Mouse (Mus musculus): ENCODE measurements at regions not wholly inside any gene's neighbourhood (a gene's known extent, or its start where the extent isn't known, plus 50 kb on each side); places are given as distances from the start of the nearest gene placed in this dataset.

GRCm38 (mm10) chr6:66398674-66399073 lies 136.5 kb upstream of the Mad2l1 start:
- WGBS, result 59% methylated on average over 3 of the region's 3 CpGs
- no peak for DNase-seq
- Histone ChIP-seq H3K4me1 (replicated peaks; ENCODE audit: control insufficient read depth, insufficient read depth, low read length) (0 out of 2 replicates have a peak, but pooled peaks cover 2% of the 10 kb centered on the region), H3K27ac (ENCODE audit: control insufficient read depth, insufficient read depth, low read length) (no peak overlapping the region), H3K27me3 (ENCODE audit: control insufficient read depth, insufficient read depth, low read length) (no peaks in the 10 kb centered on the region), H3K36me3 (ENCODE audit: control insufficient read depth, insufficient read depth, low read length) (no peaks in the 10 kb centered on the region), H3K4me3 (ENCODE audit: control insufficient read depth, insufficient read depth, low read length) (no peak overlapping the region)
- no peak for TF ChIP-seq CTCF (IDR thresholded peaks at IDR 0.05; ENCODE audit: borderline replicate concordance, control insufficient read depth, extremely low read depth, insufficient read depth, low read length, poor library complexity)
- no peak for TF ChIP-seq POLR2A (IDR thresholded peaks at IDR 0.05; ENCODE audit: control insufficient read depth, extremely low read depth, insufficient read depth, low read length, poor library complexity)

- WGBS, result 93% methylated on average over 4 of the region's 4 CpGs
- TF ChIP-seq CTCF (IDR thresholded peaks at IDR 0.05; ENCODE audit: borderline replicate concordance, control insufficient read depth, extremely low read depth, insufficient read depth, low read length, poor library complexity), result no peak
- no peak for TF ChIP-seq POLR2A (IDR thresholded peaks at IDR 0.05; ENCODE audit: control insufficient read depth, extremely low read depth, insufficient read depth, low read length, poor library complexity)
- Histone ChIP-seq H3K4me3 (ENCODE audit: control insufficient read depth, insufficient read depth, low read length) (no peak overlapping the region), H3K4me1 (replicated peaks; ENCODE audit: control insufficient read depth, insufficient read depth, low read length) (0 out of 2 replicates have a peak, but pooled peaks cover 2% of the 10 kb centered on the region), H3K27me3 (ENCODE audit: control insufficient read depth, insufficient read depth, low read length) (no peaks in the 10 kb centered on the region), H3K36me3 (ENCODE audit: control insufficient read depth, insufficient read depth, low read length) (no peaks in the 10 kb centered on the region), H3K27ac (ENCODE audit: control insufficient read depth, insufficient read depth, low read length) (no peak overlapping the region)
- no peak for DNase-seq
Observed at GRCm38 (mm10) chr6:66399091-66399755, 136.0 kb upstream of the Mad2l1 start.

DNA sequence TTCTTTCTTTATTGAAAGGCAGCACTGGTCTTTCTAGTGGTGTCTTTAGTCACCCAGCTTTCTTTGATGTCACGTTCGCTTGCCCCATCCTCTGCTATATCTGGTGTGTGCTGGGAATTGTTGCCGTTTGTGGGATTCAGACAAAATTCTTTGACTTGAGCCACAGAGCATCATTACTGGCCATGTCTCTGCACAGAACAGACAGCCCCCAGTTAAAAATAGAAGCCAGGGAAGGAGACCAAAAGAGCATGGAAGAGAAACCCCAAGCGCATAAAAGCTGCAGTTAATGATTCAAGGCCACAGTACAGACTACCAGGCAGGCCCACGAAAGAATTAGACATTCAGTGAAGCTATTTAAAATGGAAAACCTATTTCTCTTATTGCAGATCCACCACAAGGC lies 133.7 kb upstream of the Mad2l1 start:
- TF ChIP-seq POLR2A (IDR thresholded peaks at IDR 0.05; ENCODE audit: control insufficient read depth, extremely low read depth, insufficient read depth, low read length, poor library complexity), result no peak
- TF ChIP-seq CTCF (IDR thresholded peaks at IDR 0.05; ENCODE audit: borderline replicate concordance, control insufficient read depth, extremely low read depth, insufficient read depth, low read length, poor library complexity), result no peak
- Histone ChIP-seq H3K4me1 (replicated peaks; ENCODE audit: control insufficient read depth, insufficient read depth, low read length) (0 out of 2 replicates have a peak, but pooled peaks cover 2% of the 10 kb centered on the region), H3K4me3 (ENCODE audit: control insufficient read depth, insufficient read depth, low read length) (no peak overlapping the region), H3K27me3 (ENCODE audit: control insufficient read depth, insufficient read depth, low read length) (no peaks in the 10 kb centered on the region), H3K36me3 (ENCODE audit: control insufficient read depth, insufficient read depth, low read length) (no peaks in the 10 kb centered on the region), H3K27ac (ENCODE audit: control insufficient read depth, insufficient read depth, low read length) (no peak overlapping the region)
- DNase-seq, result no peak
- WGBS, result 50% methylated on average over 5 of the region's 5 CpGs

DNA sequence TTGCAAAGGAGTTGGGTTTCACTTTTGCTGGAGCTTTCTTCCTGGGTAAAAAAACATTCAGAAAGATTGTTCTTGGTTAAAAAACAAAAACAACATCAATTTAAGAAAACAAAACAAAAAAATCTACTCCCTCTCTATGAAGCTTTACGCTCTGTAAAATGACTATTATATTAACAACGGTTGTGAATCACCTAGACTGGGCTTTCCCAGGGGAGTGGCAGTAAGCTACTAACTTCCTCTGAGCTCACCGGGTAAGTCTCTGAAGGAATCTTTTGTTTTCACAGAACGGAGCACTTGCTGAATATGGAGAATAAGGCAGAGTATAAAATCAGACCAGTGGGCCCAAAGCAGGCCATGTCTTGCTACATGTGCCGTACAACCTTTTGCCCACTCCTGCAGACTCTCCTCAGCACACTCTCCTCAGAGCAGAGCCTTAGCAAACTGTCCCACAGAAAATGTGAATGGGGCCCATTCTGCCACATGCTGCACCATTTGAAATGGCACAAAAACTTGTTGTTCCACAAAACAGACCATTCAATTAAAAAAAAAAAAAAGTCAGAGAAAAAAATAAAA lies 133.2 kb upstream of the Mad2l1 start:
- no peak for TF ChIP-seq CTCF (IDR thresholded peaks at IDR 0.05; ENCODE audit: borderline replicate concordance, control insufficient read depth, extremely low read depth, insufficient read depth, low read length, poor library complexity)
- TF ChIP-seq POLR2A (IDR thresholded peaks at IDR 0.05; ENCODE audit: control insufficient read depth, extremely low read depth, insufficient read depth, low read length, poor library complexity), result no peak
- no peak overlapping the region for H3K27ac ChIP-seq (ENCODE audit: control insufficient read depth, insufficient read depth, low read length)
- 45% methylated on average over 5 of the region's 5 CpGs for WGBS
- no peaks in the 10 kb centered on the region for H3K36me3 ChIP-seq (ENCODE audit: control insufficient read depth, insufficient read depth, low read length)
- no peaks in the 10 kb centered on the region for H3K27me3 ChIP-seq (ENCODE audit: control insufficient read depth, insufficient read depth, low read length)
- no peak for DNase-seq
- H3K4me3 ChIP-seq (ENCODE audit: control insufficient read depth, insufficient read depth, low read length), result no peak overlapping the region
- 0 out of 2 replicates have a peak, but pooled peaks cover 2% of the 10 kb centered on the region for H3K4me1 ChIP-seq (replicated peaks; ENCODE audit: control insufficient read depth, insufficient read depth, low read length)

- Histone ChIP-seq H3K36me3 (ENCODE audit: control insufficient read depth, insufficient read depth, low read length) (no peaks in the 10 kb centered on the region), H3K27me3 (ENCODE audit: control insufficient read depth, insufficient read depth, low read length) (no peaks in the 10 kb centered on the region), H3K4me3 (ENCODE audit: control insufficient read depth, insufficient read depth, low read length) (no peak overlapping the region), H3K4me1 (replicated peaks; ENCODE audit: control insufficient read depth, insufficient read depth, low read length) (peaks cover 4% of the 10 kb centered on the region), H3K27ac (ENCODE audit: control insufficient read depth, insufficient read depth, low read length) (no peak overlapping the region)
- DNase-seq, result no peak
- TF ChIP-seq POLR2A (IDR thresholded peaks at IDR 0.05; ENCODE audit: control insufficient read depth, extremely low read depth, insufficient read depth, low read length, poor library complexity) (no peak), CTCF (IDR thresholded peaks at IDR 0.05; ENCODE audit: borderline replicate concordance, control insufficient read depth, extremely low read depth, insufficient read depth, low read length, poor library complexity) (no peak)
- 25% methylated on average over 4 of the region's 4 CpGs for WGBS
Observed at GRCm38 (mm10) chr6:66414822-66415221, 120.4 kb upstream of the Mad2l1 start.

GRCm38 (mm10) chr6:66419452-66420041 lies 115.6 kb upstream of the Mad2l1 start:
- no peak overlapping the region for H3K4me3 ChIP-seq (ENCODE audit: control insufficient read depth, insufficient read depth, low read length)

More at GRCm38 (mm10) chr6:66419452-66420041, 115.6 kb upstream of the Mad2l1 start:
- 92% methylated on average over 7 of the region's 7 CpGs for WGBS
- H3K36me3 ChIP-seq (ENCODE audit: control insufficient read depth, insufficient read depth, low read length), result no peaks in the 10 kb centered on the region
- H3K27me3 ChIP-seq (ENCODE audit: control insufficient read depth, insufficient read depth, low read length), result no peaks in the 10 kb centered on the region
- no peak for TF ChIP-seq CTCF (IDR thresholded peaks at IDR 0.05; ENCODE audit: borderline replicate concordance, control insufficient read depth, extremely low read depth, insufficient read depth, low read length, poor library complexity)
- no peak for DNase-seq
- H3K4me1 ChIP-seq (replicated peaks; ENCODE audit: control insufficient read depth, insufficient read depth, low read length), result peaks cover 4% of the 10 kb centered on the region
- H3K27ac ChIP-seq (ENCODE audit: control insufficient read depth, insufficient read depth, low read length), result no peak overlapping the region

Measured in thymus, adult 2 months (tissue).